Mouse (Mus musculus) limb, embryonic 12.5 days (tissue): ENCODE data around the gene Ccdc9b. TPM values are rescaled to one million over a fixed set of nuclear protein-coding genes. Genes with fewer than 3 reads are reported as not detected.

Source experiments
- ATAC-seq: fragments of 200-750 bp; cut with Nextera tagmentation; 2 replicates; pipeline ENCODE4 v1.8.0; 2017; ENCODE audit warnings: low read depth, moderate TSS enrichment; ENCODE audit not compliant: insufficient number of reproducible peaks, insufficient read depth, low FRiP score, low TSS enrichment
- H3K27ac ChIP-seq: fragments of 300-500 bp; sonication (generic); 2 replicates; pipeline ENCODE4 v1.5.1; 2016; ENCODE audit warnings: mild to moderate bottlenecking, moderate library complexity
- H3K27me3 ChIP-seq: fragments of 300-500 bp; sonication (generic); 2 replicates; pipeline ENCODE4 v1.6.1; 2016; ENCODE audit warnings: mild to moderate bottlenecking, moderate library complexity
- H3K36me3 ChIP-seq: fragments of 300-500 bp; sonication (generic); 2 replicates; pipeline ENCODE4 v1.6.1; 2016; ENCODE audit warnings: mild to moderate bottlenecking, moderate library complexity
- H3K4me1 ChIP-seq: fragments of 300-500 bp; sonication (generic); replicated peaks from 2 replicates; pipeline ENCODE4 v1.6.1; 2016
- H3K4me2 ChIP-seq: fragments of 300-500 bp; sonication (generic); 2 replicates; pipeline ENCODE4 v1.6.1; 2016; ENCODE audit warnings: mild to moderate bottlenecking, moderate library complexity
- H3K4me3 ChIP-seq: fragments of 300-500 bp; sonication (generic); replicated peaks from 2 replicates; pipeline ENCODE4 v1.5.1; 2016; ENCODE audit warnings: mild to moderate bottlenecking
- H3K9ac ChIP-seq: fragments of 300-500 bp; sonication (generic); replicated peaks from 2 replicates; pipeline ENCODE4 v1.6.1; 2016; ENCODE audit warnings: mild to moderate bottlenecking, moderate library complexity
- H3K9me3 ChIP-seq: fragments of 300-500 bp; sonication (generic); 2 replicates; pipeline ENCODE4 v1.6.1; 2016; ENCODE audit warnings: mild to moderate bottlenecking, moderate library complexity
- WGBS: fragments of 180-500 bp; shearing (Covaris S2); methylation state at CpG from one replicate; pipeline ENCODE4 v1.1.7; 2016; 5-methylcytosine and 5-hydroxymethylcytosine counted together
- polyA plus RNA-seq: library from polyadenylated mRNA; unstranded; fragments of >200 nt; fragmentation: Nextera tagmentation; extraction: Ambion mirVana; gene quantifications from 2 replicates; pipeline ENCODE4 v1.2.1, GENCODE M21; 2016

Ccdc9b gene
- polyA plus RNA-seq, 1 experiment from 2014 or later = 0.51 TPM

GRCm38 (mm10) chr2:118709655-118710221, 52.7 kb downstream of the Ccdc9b start:
- no peak overlapping the region for H3K4me3 ChIP-seq
- H3K4me1 ChIP-seq = peaks cover 27% of the 10 kb centered on the region
- no peaks in the 10 kb centered on the region for H3K9me3 ChIP-seq
- no peak for ATAC-seq
- H3K9ac ChIP-seq = no peak overlapping the region
- no peak overlapping the region; the same call in 1 of the 2 replicates for H3K4me2 ChIP-seq
- 32% methylated on average over 4 of the region's 4 CpGs for WGBS
- H3K36me3 ChIP-seq = no peaks in the 10 kb centered on the region
- no peak overlapping the region for H3K27ac ChIP-seq
- H3K27me3 ChIP-seq = peaks cover 99% of the 10 kb centered on the region

- no peak overlapping the region for H3K4me3 ChIP-seq
- H3K4me1 ChIP-seq = peaks cover 37% of the 10 kb centered on the region
- no peak for ATAC-seq
- 82% methylated on average over 4 of the region's 4 CpGs for WGBS
- no peak overlapping the region for H3K27ac ChIP-seq
- no peak overlapping the region for H3K4me2 ChIP-seq
- peaks cover 100% of the 10 kb centered on the region for H3K27me3 ChIP-seq
- no peak overlapping the region for H3K9ac ChIP-seq
- no peaks in the 10 kb centered on the region for H3K9me3 ChIP-seq
- H3K36me3 ChIP-seq = no peaks in the 10 kb centered on the region
Observed at GRCm38 (mm10) chr2:118708472-118708871, 54.0 kb downstream of the Ccdc9b start.

DNA sequence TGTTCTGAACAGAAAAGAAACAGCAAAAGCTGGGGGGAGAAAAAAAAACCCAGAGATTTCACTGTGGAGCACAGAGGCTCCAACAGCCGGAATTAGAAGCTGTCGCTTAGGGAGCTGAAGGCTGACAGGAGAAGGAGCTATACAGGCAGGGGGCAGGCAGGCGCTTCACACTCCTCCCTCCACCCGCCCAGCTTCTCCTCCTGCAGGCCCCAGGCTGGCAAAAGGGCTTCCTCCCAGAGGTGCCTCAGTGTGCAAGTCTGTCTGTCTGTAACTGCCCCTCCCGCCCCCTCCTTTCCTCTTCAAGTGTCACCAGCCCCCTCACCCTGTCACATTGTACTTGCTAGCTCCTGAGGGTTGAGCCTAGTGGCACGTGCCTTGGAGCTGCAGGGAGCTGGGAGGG, 56.0 kb downstream of the Ccdc9b start:
- no peaks in the 10 kb centered on the region for H3K36me3 ChIP-seq
- H3K9ac ChIP-seq = no peak overlapping the region
- WGBS = 3% methylated on average over 6 of the region's 6 CpGs
- H3K4me3 ChIP-seq = no peak overlapping the region
- peaks cover 46% of the 10 kb centered on the region for H3K4me1 ChIP-seq
- ATAC-seq = no peak
- H3K27me3 ChIP-seq = peaks cover 100% of the 10 kb centered on the region
- no peak overlapping the region for H3K27ac ChIP-seq
- H3K9me3 ChIP-seq = no peaks in the 10 kb centered on the region
- H3K4me2 ChIP-seq = no peak overlapping the region

Other genes with a start within 250 kb of the Ccdc9b start
- 4.8 and 7.1 TPM in 2 replicates for gene Bmf, start 213.0 kb downstream of the Ccdc9b start, polyA plus RNA-seq
- 119 and 127 TPM in 2 replicates for gene Bub1b, start 164.4 kb downstream of the Ccdc9b start, polyA plus RNA-seq
- 0.71 and 1.0 TPM in 2 replicates for gene Pak6, start 99.4 kb downstream of the Ccdc9b start, polyA plus RNA-seq
- gene Ankrd63, start 58.7 kb downstream of the Ccdc9b start, polyA plus RNA-seq = not detected in 2 replicates
- 0.26 and 0.44 TPM in 2 replicates for gene Plcb2, start 34.2 kb downstream of the Ccdc9b start, polyA plus RNA-seq
- gene Inafm2, start 16.9 kb downstream of the Ccdc9b start, polyA plus RNA-seq = 20.6 and 21.3 TPM in 2 replicates
- not detected in 2 replicates for gene Phgr1, start 10.1 kb upstream of the Ccdc9b start, polyA plus RNA-seq
- 0.05 and 0.14 TPM in 2 replicates for gene Disp2, start 17.1 kb upstream of the Ccdc9b start, polyA plus RNA-seq
- 141 and 150 TPM in 2 replicates for gene Knstrn, start 51.3 kb upstream of the Ccdc9b start, polyA plus RNA-seq
- gene Ivd, start 99.3 kb upstream of the Ccdc9b start, polyA plus RNA-seq = 90.9 and 97.7 TPM in 2 replicates
- 3.5 and 4.4 TPM in 2 replicates for gene Bahd1, start 137.7 kb upstream of the Ccdc9b start, polyA plus RNA-seq
- 42.9 and 45.6 TPM in 2 replicates for gene Chst14, start 163.8 kb upstream of the Ccdc9b start, polyA plus RNA-seq